Mouse (Mus musculus) kidney, postnatal 10 days (tissue): ENCODE data around the gene Hoxd11.

Experiments used
- DNase-seq: peaks from one replicate; pipeline ENCODE4 v3.0.0; 2021; ENCODE audit warnings: mixed read lengths

The Hoxd11 gene

GRCm38 (mm10) chr2:74666411-74666810, 12.9 kb upstream of the Hoxd11 start:
- DNase-seq = no peak

- DNase-seq = peak; percentile 26
Observed at GRCm38 (mm10) chr2:74667191-74667841, 12.0 kb upstream of the Hoxd11 start.

- DNase-seq = no peak
Observed at GRCm38 (mm10) chr2:74667842-74668357, 11.5 kb upstream of the Hoxd11 start, which contains the start of gene Hoxd13. Hoxd13 (plus strand) TSS chr2:74668310.

- DNase-seq = peak; percentile 42
Observed at GRCm38 (mm10) chr2:74668370-74669229, 10.8 kb upstream of the Hoxd11 start.

- DNase-seq = no peak
Observed at GRCm38 (mm10) chr2:74669230-74669578, 10.2 kb upstream of the Hoxd11 start.

GRCm38 (mm10) chr2:74669650-74670235, 9.6 kb upstream of the Hoxd11 start:
- DNase-seq = no peak

- DNase-seq = no peak
Observed at GRCm38 (mm10) chr2:74670632-74671188, 8.6 kb upstream of the Hoxd11 start.

- DNase-seq = no peak
Observed at GRCm38 (mm10) chr2:74671847-74672246, 7.5 kb upstream of the Hoxd11 start.

- peak; percentile 85 for DNase-seq
Observed at GRCm38 (mm10) chr2:74672481-74673362, 6.6 kb upstream of the Hoxd11 start.

- DNase-seq = no peak
Observed at GRCm38 (mm10) chr2:74673835-74674425, 5.4 kb upstream of the Hoxd11 start.

GRCm38 (mm10) chr2:74674881-74675665, 4.3 kb upstream of the Hoxd11 start, which contains the start of gene Hoxd12:
Hoxd12 (plus strand) TSS chr2:74675013.
- peak; percentile 31 for DNase-seq

GRCm38 (mm10) chr2:74675666-74676282, 3.6 kb upstream of the Hoxd11 start:
- DNase-seq = peak; percentile 15

- DNase-seq = no peak
Observed at GRCm38 (mm10) chr2:74676376-74677052, 2.8 kb upstream of the Hoxd11 start.

GRCm38 (mm10) chr2:74677106-74677505, 2.3 kb upstream of the Hoxd11 start:
- no peak for DNase-seq

- peak; percentile 58 for DNase-seq
Observed at GRCm38 (mm10) chr2:74679596-74679971, 227 bp downstream of the Hoxd11 start.

GRCm38 (mm10) chr2:74679980-74680379, 623 bp downstream of the Hoxd11 start:
- DNase-seq = peak; percentile 50

GRCm38 (mm10) chr2:74680561-74681398, 1.4 kb downstream of the Hoxd11 start:
- DNase-seq = peak; percentile 57

GRCm38 (mm10) chr2:74681594-74682531, 2.5 kb downstream of the Hoxd11 start:
- peak; percentile 69 for DNase-seq
